Mouse (Mus musculus): ENCODE data around the gene Pcyt1a.
"Not testable (repeated sequence)": the region's sequence is repeated elsewhere in the genome, so short reads cannot be mapped to it uniquely, and the experiment has no call there.

DNA sequence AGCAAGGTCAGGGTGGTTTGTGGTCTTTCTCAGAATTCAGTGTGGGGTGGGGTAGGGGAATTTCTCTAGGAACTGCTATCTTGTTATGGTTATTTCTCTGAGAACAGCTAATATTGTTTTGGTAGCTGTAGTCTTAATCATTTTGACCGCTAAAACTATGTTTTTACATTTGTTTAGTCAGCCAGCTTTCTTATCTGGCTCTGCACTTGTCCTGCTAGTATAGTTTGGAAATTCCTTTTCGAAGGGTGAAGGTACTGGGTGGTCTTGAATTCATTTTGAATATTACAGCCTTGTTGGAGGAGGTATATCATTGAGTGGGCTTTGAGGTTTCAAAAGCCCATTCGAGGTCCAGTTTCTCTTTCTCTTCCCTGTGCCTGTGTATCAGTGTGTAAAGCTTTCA is 13.9 kb downstream of the Pcyt1a start:
- not testable (repeated sequence) for TF ChIP-seq POLR2A, CTCF (IDR thresholded peaks at IDR 0.05; ENCODE audit: insufficient read depth, low read depth, low read length)

Measured in olfactory bulb, adult 2 months (tissue).